ENCODE assay signal across 12 mouse cellular contexts in the genomic region with DNA sequence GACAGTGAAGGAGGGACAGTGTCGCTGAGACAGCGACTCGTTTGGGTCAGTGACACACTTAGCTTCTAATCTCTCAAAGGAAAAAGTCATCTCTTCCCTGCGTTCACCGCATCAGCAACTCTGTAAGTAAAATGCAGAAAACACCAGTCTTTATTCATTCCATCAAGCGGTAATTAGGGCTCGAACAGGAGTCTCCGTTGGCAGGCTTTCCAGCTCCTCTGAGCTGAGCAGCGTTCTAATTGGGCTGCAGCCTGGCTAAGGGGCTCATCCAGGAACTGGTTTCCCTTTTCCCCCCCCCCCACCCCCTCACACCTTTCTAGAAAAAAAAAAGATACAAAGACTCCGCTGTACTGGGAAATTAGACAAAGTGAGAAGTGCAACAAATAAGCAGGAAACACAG.
"Had no signal": no experiment of that assay in that cellular context is flagged by ENCODE, and none has a peak within 500 bp of the region (broad histone marks: within the 10 kb centered on the region; RNA-seq: fewer than 3 reads in every experiment).

No protein-coding gene starts in this region.

- H3K27ac ChIP-seq: layer of hippocampus, adult 2 months; liver, embryonic 15.5 days; midbrain, embryonic 15.5 days had no signal

- H3K4me3 ChIP-seq: layer of hippocampus, adult 2 months; liver, embryonic 15.5 days; midbrain, embryonic 15.5 days had no signal

- DNase-seq: kidney, adult 18-20 months; kidney, postnatal 10 days; kidney, postnatal 4 days; lung, adult 2 months; lung, postnatal 36 days; thymus, adult 18-20 months; thymus, postnatal 14 days had no signal

- H3K27me3 ChIP-seq: liver, embryonic 15.5 days; midbrain, embryonic 15.5 days had no signal

- H3K4me2 ChIP-seq: liver, embryonic 11.5 days; liver, embryonic 15.5 days; midbrain, embryonic 15.5 days had no signal

- H3K9me3 ChIP-seq: liver, embryonic 15.5 days; midbrain, embryonic 15.5 days had no signal

- H3K9ac ChIP-seq: liver, embryonic 15.5 days; midbrain, embryonic 15.5 days had no signal

- ATAC-seq: lung, postnatal 0 days; midbrain, embryonic 15.5 days had no signal

- H3K4me1 ChIP-seq: liver, embryonic 15.5 days had no signal

- H3K36me3 ChIP-seq: liver, embryonic 15.5 days; midbrain, embryonic 15.5 days had no signal
